Mouse (Mus musculus): Measurements from ENCODE around the gene Zfp768. TPM values are rescaled to one million over a fixed set of nuclear protein-coding genes. Genes with fewer than 3 reads are reported as not detected.
"Not testable (repeated sequence)": the region's sequence is repeated elsewhere in the genome, so short reads cannot be mapped to it uniquely, and the experiment has no call there.

Gene Zfp768
- polyA plus RNA-seq, 1 experiment from 2014 or later, result 7.5 TPM

- H3K9me3 ChIP-seq (ENCODE audit: control insufficient read depth, low read length); H3K27me3 ChIP-seq (ENCODE audit: control insufficient read depth, insufficient read depth, low read length); ATAC-seq (ENCODE audit: low FRiP score); H3K4me2 ChIP-seq; H3K27ac ChIP-seq (ENCODE audit: low read depth, low read length); H3K4me3 ChIP-seq (ENCODE audit: low read depth, low read length); H3K36me3 ChIP-seq (ENCODE audit: control insufficient read depth, insufficient read depth, low read length); H3K9ac ChIP-seq (ENCODE audit: low read length); H3K4me1 ChIP-seq (ENCODE audit: control insufficient read depth, insufficient read depth, low read length): not testable (repeated sequence)
- WGBS, result 91% methylated on average over 4 of the region's 4 CpGs
- peak; percentile 21 for DNase-seq (ENCODE audit: low spot score, missing footprints)
These were observed 40.2 kb upstream of the Zfp768 start for GRCm38 (mm10) chr7:127385560-127385959.

- Histone ChIP-seq H3K9me3 (ENCODE audit: control insufficient read depth, low read length) (no peaks in the 10 kb centered on the region), H3K27ac (ENCODE audit: low read depth, low read length) (no peak overlapping the region), H3K27me3 (ENCODE audit: control insufficient read depth, insufficient read depth, low read length) (no peaks in the 10 kb centered on the region), H3K9ac (ENCODE audit: low read length) (no peak overlapping the region), H3K4me1 (ENCODE audit: control insufficient read depth, insufficient read depth, low read length) (no peaks in the 10 kb centered on the region; the same call in 1 of the 2 replicates), H3K4me2 (no peak overlapping the region), H3K36me3 (ENCODE audit: control insufficient read depth, insufficient read depth, low read length) (no peaks in the 10 kb centered on the region), H3K4me3 (ENCODE audit: low read depth, low read length) (no peak overlapping the region)
- ATAC-seq (ENCODE audit: low FRiP score) (no peak), DNase-seq (ENCODE audit: low spot score, missing footprints) (peak; percentile 14)
- WGBS, result 73% methylated on average over 6 of the region's 6 CpGs
These were observed 33.0 kb upstream of the Zfp768 start for GRCm38 (mm10) chr7:127378310-127378921.

- peak within 1 kb of the TSS; percentile 64 for H3K4me3 ChIP-seq (ENCODE audit: low read depth, low read length)
- peak within 1 kb of the TSS; percentile 75 for H3K4me2 ChIP-seq
- H3K4me1 ChIP-seq (ENCODE audit: control insufficient read depth, insufficient read depth, low read length); H3K27ac ChIP-seq (ENCODE audit: low read depth, low read length); H3K36me3 ChIP-seq (ENCODE audit: control insufficient read depth, insufficient read depth, low read length); H3K9me3 ChIP-seq (ENCODE audit: control insufficient read depth, low read length); H3K27me3 ChIP-seq (ENCODE audit: control insufficient read depth, insufficient read depth, low read length): not testable (repeated sequence)
- peak within 1 kb of the TSS; percentile 77 for H3K9ac ChIP-seq (ENCODE audit: low read length)
- ATAC-seq (ENCODE audit: low FRiP score) (peak; percentile 95), DNase-seq (ENCODE audit: low spot score, missing footprints) (peak; percentile 97)
- 3% methylated on average over 47 of the region's 49 CpGs for WGBS
These were observed 30.2 kb upstream of the Zfp768 start, which contains the start of gene Zfp747 for GRCm38 (mm10) chr7:127375271-127376245. Gene Zfp747, minus strand, starts transcription at chr7:127376050.

GRCm38 (mm10) chr7:127371870-127372269 is 26.5 kb upstream of the Zfp768 start:
- H3K27ac ChIP-seq (ENCODE audit: low read depth, low read length); H3K4me1 ChIP-seq (ENCODE audit: control insufficient read depth, insufficient read depth, low read length); ATAC-seq (ENCODE audit: low FRiP score); H3K4me3 ChIP-seq (ENCODE audit: low read depth, low read length); H3K4me2 ChIP-seq; H3K9me3 ChIP-seq (ENCODE audit: control insufficient read depth, low read length); H3K27me3 ChIP-seq (ENCODE audit: control insufficient read depth, insufficient read depth, low read length); H3K9ac ChIP-seq (ENCODE audit: low read length); DNase-seq (ENCODE audit: low spot score, missing footprints); H3K36me3 ChIP-seq (ENCODE audit: control insufficient read depth, insufficient read depth, low read length): not testable (repeated sequence)
- WGBS, result 78% methylated on average over 3 of the region's 3 CpGs

- no peaks in the 10 kb centered on the region; the same call in 1 of the 2 replicates for H3K4me1 ChIP-seq (ENCODE audit: control insufficient read depth, insufficient read depth, low read length)
- ATAC-seq (ENCODE audit: low FRiP score) (no peak), DNase-seq (ENCODE audit: low spot score, missing footprints) (peak; percentile 39)
- H3K27ac ChIP-seq (ENCODE audit: low read depth, low read length), result no peak overlapping the region
- H3K36me3 ChIP-seq (ENCODE audit: control insufficient read depth, insufficient read depth, low read length), result no peaks in the 10 kb centered on the region
- H3K9me3 ChIP-seq (ENCODE audit: control insufficient read depth, low read length), result no peaks in the 10 kb centered on the region
- no peak overlapping the region for H3K4me2 ChIP-seq
- no peaks in the 10 kb centered on the region for H3K27me3 ChIP-seq (ENCODE audit: control insufficient read depth, insufficient read depth, low read length)
- H3K4me3 ChIP-seq (ENCODE audit: low read depth, low read length), result no peak overlapping the region
- WGBS, result 79% methylated on average over 2 of the region's 2 CpGs
- no peak overlapping the region for H3K9ac ChIP-seq (ENCODE audit: low read length)
These were observed 25.8 kb upstream of the Zfp768 start for GRCm38 (mm10) chr7:127371213-127371612.

GRCm38 (mm10) chr7:127366249-127366648 is 20.9 kb upstream of the Zfp768 start:
- no peaks in the 10 kb centered on the region; the same call in 1 of the 2 replicates for H3K27me3 ChIP-seq (ENCODE audit: control insufficient read depth, insufficient read depth, low read length)
- DNase-seq (ENCODE audit: low spot score, missing footprints) (peak; percentile 67), ATAC-seq (ENCODE audit: low FRiP score) (no peak)
- 94% methylated on average over 3 of the region's 3 CpGs for WGBS
- no peak overlapping the region for H3K9ac ChIP-seq (ENCODE audit: low read length)
- H3K27ac ChIP-seq (ENCODE audit: low read depth, low read length), result no peak overlapping the region
- no peaks in the 10 kb centered on the region for H3K9me3 ChIP-seq (ENCODE audit: control insufficient read depth, low read length)
- peaks cover 6% of the 10 kb centered on the region; the same call in 1 of the 2 replicates for H3K4me1 ChIP-seq (ENCODE audit: control insufficient read depth, insufficient read depth, low read length)
- no peaks in the 10 kb centered on the region for H3K36me3 ChIP-seq (ENCODE audit: control insufficient read depth, insufficient read depth, low read length)
- H3K4me2 ChIP-seq, result no peak overlapping the region
- H3K4me3 ChIP-seq (ENCODE audit: low read depth, low read length), result no peak overlapping the region

GRCm38 (mm10) chr7:127364166-127364565 is 18.8 kb upstream of the Zfp768 start:
- no peak overlapping the region for H3K27ac ChIP-seq (ENCODE audit: low read depth, low read length)
- H3K27me3 ChIP-seq (ENCODE audit: control insufficient read depth, insufficient read depth, low read length), result no peaks in the 10 kb centered on the region; the same call in 1 of the 2 replicates
- H3K36me3 ChIP-seq (ENCODE audit: control insufficient read depth, insufficient read depth, low read length), result no peaks in the 10 kb centered on the region
- ATAC-seq (ENCODE audit: low FRiP score), result no peak
- H3K9ac ChIP-seq (ENCODE audit: low read length), result peak overlapping the region; percentile 65
- peak; percentile 85 for DNase-seq (ENCODE audit: low spot score, missing footprints)
- peaks cover 6% of the 10 kb centered on the region; the same call in 1 of the 2 replicates for H3K4me1 ChIP-seq (ENCODE audit: control insufficient read depth, insufficient read depth, low read length)
- H3K4me2 ChIP-seq, result peak overlapping the region; percentile 72
- WGBS, result 47% methylated on average over 4 of the region's 4 CpGs
- H3K4me3 ChIP-seq (ENCODE audit: low read depth, low read length), result peak overlapping the region; percentile 37
- H3K9me3 ChIP-seq (ENCODE audit: control insufficient read depth, low read length), result no peaks in the 10 kb centered on the region

- peak overlapping the region; percentile 65 for H3K9ac ChIP-seq (ENCODE audit: low read length)
- ATAC-seq (ENCODE audit: low FRiP score), result peak; percentile 46; the same call in 1 of the 2 replicates
These were observed 18.1 kb upstream of the Zfp768 start for GRCm38 (mm10) chr7:127363475-127363921.

GRCm38 (mm10) chr7:127362418-127362817 is 17.0 kb upstream of the Zfp768 start:
- 17% methylated on average over 13 of the region's 13 CpGs for WGBS

More at GRCm38 (mm10) chr7:127363475-127363921, 18.1 kb upstream of the Zfp768 start:
- no peaks in the 10 kb centered on the region for H3K36me3 ChIP-seq (ENCODE audit: control insufficient read depth, insufficient read depth, low read length)
- H3K27ac ChIP-seq (ENCODE audit: low read depth, low read length), result no peak overlapping the region
- H3K4me1 ChIP-seq (ENCODE audit: control insufficient read depth, insufficient read depth, low read length), result peaks cover 6% of the 10 kb centered on the region; the same call in 1 of the 2 replicates
- peak; percentile 95 for DNase-seq (ENCODE audit: low spot score, missing footprints)
- H3K4me3 ChIP-seq (ENCODE audit: low read depth, low read length), result peak overlapping the region; percentile 37
- H3K27me3 ChIP-seq (ENCODE audit: control insufficient read depth, insufficient read depth, low read length), result no peaks in the 10 kb centered on the region; the same call in 1 of the 2 replicates
- WGBS, result 2% methylated on average over 24 of the region's 24 CpGs
- peak overlapping the region; percentile 72 for H3K4me2 ChIP-seq
- H3K9me3 ChIP-seq (ENCODE audit: control insufficient read depth, low read length), result no peaks in the 10 kb centered on the region

More at GRCm38 (mm10) chr7:127362418-127362817, 17.0 kb upstream of the Zfp768 start:
- peak; percentile 92 for DNase-seq (ENCODE audit: low spot score, missing footprints)
- not testable (repeated sequence) for H3K36me3 ChIP-seq (ENCODE audit: control insufficient read depth, insufficient read depth, low read length); H3K4me1 ChIP-seq (ENCODE audit: control insufficient read depth, insufficient read depth, low read length); H3K27me3 ChIP-seq (ENCODE audit: control insufficient read depth, insufficient read depth, low read length); H3K9ac ChIP-seq (ENCODE audit: low read length); H3K27ac ChIP-seq (ENCODE audit: low read depth, low read length); H3K4me2 ChIP-seq; ATAC-seq (ENCODE audit: low FRiP score); H3K4me3 ChIP-seq (ENCODE audit: low read depth, low read length); H3K9me3 ChIP-seq (ENCODE audit: control insufficient read depth, low read length)

Measured in midbrain, embryonic 11.5 days (tissue).